Mouse (Mus musculus) effector memory CD4-positive, alpha-beta T cell, adult 5 months (primary cell): ENCODE measurements around the gene Gm21852. TPM values are rescaled to one million over a fixed set of nuclear protein-coding genes. Genes with fewer than 3 reads are reported as not detected.

Source experiments
- polyA plus RNA-seq: library from polyadenylated mRNA; unstranded; fragments of 100-300 nt; shearing (Covaris generic); gene quantifications from one replicate; pipeline ENCODE4 v1.2.1, GENCODE M21; 2017

Gene Gm21852
- polyA plus RNA-seq: not detected

DNA sequence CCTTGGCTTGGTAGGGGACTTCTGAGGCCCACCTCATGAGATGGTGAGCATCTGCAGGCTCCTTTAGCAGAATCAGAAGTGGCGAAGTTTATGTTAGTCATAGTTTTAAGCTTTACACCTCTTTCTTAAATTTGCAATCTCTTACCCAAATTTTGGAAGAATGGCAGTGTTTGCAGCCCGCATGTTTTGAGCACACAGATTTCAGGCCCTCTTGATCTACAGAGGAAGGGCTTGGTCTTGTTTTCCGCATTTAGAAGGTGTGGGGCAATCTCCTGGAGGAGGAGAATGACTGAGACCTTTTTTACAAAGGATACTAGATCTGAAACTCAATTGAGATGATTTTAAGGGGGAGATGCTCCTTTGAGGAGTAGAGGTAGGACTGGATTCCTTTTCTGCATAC lies at the start of gene Gm21852:
Gene Gm21852 (minus strand): TSS at position 101 of the 400 bp plus-strand sequence.

Other genes starting within 250 kb of the Gm21852 start
- not detected for gene Gm21797, start 123.8 kb upstream of the Gm21852 start, polyA plus RNA-seq
- not detected for gene Gm20795, start 152.9 kb upstream of the Gm21852 start, polyA plus RNA-seq